Mouse (Mus musculus) heart, adult 2 months (tissue): Measurements from ENCODE around the gene Hlf.

Source experiments
- CTCF ChIP-seq: fragments of 200-600 bp; IDR thresholded peaks from 2 replicates; pipeline ENCODE4 v1.8.1; 2022; ENCODE audit warnings: antibody characterized with exemption, mild to moderate bottlenecking, moderate library complexity
- POLR2A ChIP-seq: fragments of 200-500 bp; IDR thresholded peaks from 2 replicates; pipeline ENCODE4 v1.6.1; 2011; ENCODE audit warnings: mild to moderate bottlenecking, low read depth, low read length, control low read depth; ENCODE audit not compliant: insufficient read depth

GRCm38 (mm10) chr11:90356036-90356435 is 34.7 kb downstream of the Hlf start:
- TF ChIP-seq CTCF (no peak), POLR2A (no peak)
